Mouse (Mus musculus): ENCODE measurements at regions not wholly inside any gene's neighbourhood (a gene's known extent, or its start where the extent isn't known, plus 50 kb on each side); places are given as distances from the start of the nearest gene placed in this dataset.

- DNase-seq (ENCODE audit: low spot score), result no peak
Observed at GRCm38 (mm10) chr1:119119863-119120569, 66.6 kb upstream of the Gli2 start.

- DNase-seq (ENCODE audit: low spot score), result no peak
Observed at GRCm38 (mm10) chr1:119115106-119115674, 61.8 kb upstream of the Gli2 start.

GRCm38 (mm10) chr1:119108578-119108977, 55.2 kb upstream of the Gli2 start:
- DNase-seq (ENCODE audit: low spot score), result no peak

- DNase-seq (ENCODE audit: low spot score), result no peak
Observed at GRCm38 (mm10) chr1:119106246-119106975, 53.0 kb upstream of the Gli2 start.

Measured in layer of hippocampus, adult 11-12 months (tissue).